Mouse (Mus musculus) monocyte, adult 2 months (primary cell): ENCODE data around the gene Mrpl43.

Experiments used
- DNase-seq, 2 experiments: peaks; one replicate each; pipeline ENCODE4 v3.0.0; 2022; ENCODE audit warnings: low spot score in 2 of 2, low read depth in 1 of 2

Gene Mrpl43

GRCm38 (mm10) chr19:45030111-45030510, 23.9 kb upstream of the Mrpl43 start:
- DNase-seq = peak in 1 of 2 experiments; percentile 40

- DNase-seq = no peak
Observed at GRCm38 (mm10) chr19:45029571-45029970, 23.3 kb upstream of the Mrpl43 start.

GRCm38 (mm10) chr19:45028746-45029145, 22.5 kb upstream of the Mrpl43 start:
- DNase-seq = no peak

- no peak for DNase-seq
Observed at GRCm38 (mm10) chr19:45027848-45028247, 21.6 kb upstream of the Mrpl43 start.

- DNase-seq = no peak
Observed at GRCm38 (mm10) chr19:45026958-45027670, 20.9 kb upstream of the Mrpl43 start.

GRCm38 (mm10) chr19:45025937-45026568, 19.8 kb upstream of the Mrpl43 start:
- no peak for DNase-seq

GRCm38 (mm10) chr19:45024775-45025174, 18.5 kb upstream of the Mrpl43 start:
- DNase-seq = no peak

- DNase-seq = no peak
Observed at GRCm38 (mm10) chr19:45023993-45024392, 17.8 kb upstream of the Mrpl43 start.

GRCm38 (mm10) chr19:45021362-45021761, 15.1 kb upstream of the Mrpl43 start:
- no peak for DNase-seq

GRCm38 (mm10) chr19:45020348-45020747, 14.1 kb upstream of the Mrpl43 start:
- no peak for DNase-seq

- DNase-seq = no peak
Observed at GRCm38 (mm10) chr19:45018351-45018831, 12.1 kb upstream of the Mrpl43 start.

- DNase-seq = peak in 1 of 2 experiments; percentile 17
Observed at GRCm38 (mm10) chr19:45017909-45018308, 11.7 kb upstream of the Mrpl43 start.

GRCm38 (mm10) chr19:45017216-45017771, 11.1 kb upstream of the Mrpl43 start:
- DNase-seq = no peak

- no peak for DNase-seq
Observed at GRCm38 (mm10) chr19:45016341-45017215, 10.3 kb upstream of the Mrpl43 start.

- no peak for DNase-seq
Observed at GRCm38 (mm10) chr19:45015518-45016281, 9.5 kb upstream of the Mrpl43 start.

- no peak for DNase-seq
Observed at GRCm38 (mm10) chr19:45014981-45015402, 8.8 kb upstream of the Mrpl43 start.

GRCm38 (mm10) chr19:45014335-45014971, 8.2 kb upstream of the Mrpl43 start, which contains the start of gene Lzts2:
Lzts2 (plus strand) TSS chr19:45014414.
- no peak for DNase-seq

GRCm38 (mm10) chr19:45013581-45014225, 7.5 kb upstream of the Mrpl43 start:
- DNase-seq = no peak

- DNase-seq = no peak
Observed at GRCm38 (mm10) chr19:45012636-45013035, 6.4 kb upstream of the Mrpl43 start.
